Mouse (Mus musculus) retina, postnatal 1 day (tissue): ENCODE measurements around the gene Serpinb1a.
"Not testable (repeated sequence)": the region's sequence is repeated elsewhere in the genome, so short reads cannot be mapped to it uniquely, and the experiment has no call there.

Source experiments
- DNase-seq: peaks from one replicate; pipeline ENCODE4 v3.0.0-alpha.2; 2012

The Serpinb1a gene

GRCm38 (mm10) chr13:32850668-32851404 is at the start of gene Serpinb1a:
TSS of gene Serpinb1a (minus strand) at chr13:32851185.
- no peak for DNase-seq

DNA sequence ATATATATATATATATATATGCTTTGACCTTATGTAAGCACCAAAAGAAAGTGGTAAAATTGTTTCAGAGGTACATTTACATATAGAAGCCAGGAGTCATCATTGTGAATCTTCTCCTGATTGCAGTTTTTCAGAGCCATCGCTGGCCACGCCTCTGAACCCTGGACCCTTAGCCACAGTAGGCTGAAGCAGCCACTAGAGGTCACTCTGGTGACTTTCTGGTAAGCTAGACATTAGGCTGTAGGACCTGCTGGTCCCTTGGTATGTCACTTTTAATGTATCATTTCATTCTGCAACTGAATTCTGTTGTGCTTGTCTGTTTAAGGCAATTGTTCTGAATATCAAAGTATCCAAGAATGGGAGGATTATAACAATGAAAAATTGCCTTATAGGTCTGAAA is 49.7 kb upstream of the Serpinb1a start:
- DNase-seq, result peak; percentile 47

DNA sequence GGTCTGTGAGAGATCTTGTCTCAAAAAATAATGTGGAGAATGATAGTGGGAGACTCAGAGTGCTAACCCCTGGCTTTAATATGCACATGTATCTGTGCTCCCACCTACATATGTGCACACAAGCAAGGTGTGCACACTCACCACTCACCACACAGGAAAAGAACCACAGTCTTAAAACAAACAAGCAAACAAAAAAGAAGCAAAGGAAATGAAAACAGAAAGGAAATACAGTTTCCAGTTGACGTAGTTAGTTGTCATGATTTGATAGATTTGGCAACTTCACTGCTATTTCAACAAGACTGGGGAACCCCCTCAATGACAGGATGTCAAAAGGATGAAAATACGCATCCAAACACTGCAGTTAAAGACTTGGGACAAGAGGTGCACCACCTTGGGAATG is 48.1 kb upstream of the Serpinb1a start:
- DNase-seq, result not testable (repeated sequence)

- DNase-seq, result no peak
Measured at GRCm38 (mm10) chr13:32898111-32898510, 47.1 kb upstream of the Serpinb1a start, which contains the start of gene Serpinb1c. TSS of gene Serpinb1c (minus strand) at chr13:32898211.

DNA sequence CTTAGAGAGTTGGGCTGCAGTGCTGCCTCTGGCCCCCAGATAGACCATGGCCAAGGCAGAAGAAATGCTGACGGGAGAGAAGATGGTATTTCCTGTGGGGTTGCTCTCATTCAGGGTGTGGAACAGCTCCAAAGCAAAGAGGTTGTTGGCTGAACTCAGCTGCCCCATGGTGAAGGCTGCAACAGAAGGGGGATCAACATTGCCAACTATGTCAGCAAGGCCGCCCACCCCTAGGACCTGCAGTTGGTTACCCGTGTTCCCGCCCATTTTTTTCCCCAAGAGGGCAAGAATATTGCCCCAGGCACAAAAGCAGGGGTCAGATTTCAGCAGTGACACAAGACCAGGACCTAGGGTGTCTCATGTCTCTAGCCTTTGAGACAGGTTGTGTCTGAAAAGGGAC is 45.9 kb upstream of the Serpinb1a start:
- no peak for DNase-seq

DNA sequence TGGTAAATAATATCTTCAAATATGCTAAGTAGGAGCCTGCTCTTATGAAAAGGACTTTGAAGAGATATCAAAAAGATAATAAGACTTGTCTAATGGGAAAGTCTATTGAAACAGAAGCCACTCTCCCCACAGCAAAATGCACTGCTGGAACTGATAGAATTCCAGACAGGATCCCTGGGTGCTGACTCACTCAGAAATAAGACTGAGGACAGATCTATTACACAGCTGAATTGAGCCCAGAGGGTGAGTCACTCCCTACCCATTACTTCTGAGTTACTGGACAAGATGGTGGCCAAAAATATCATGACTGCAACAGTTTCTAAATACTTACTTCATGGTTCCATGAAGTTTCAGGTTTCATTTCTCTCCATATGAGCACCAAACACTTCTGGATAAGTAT is 33.8 kb upstream of the Serpinb1a start:
- no peak for DNase-seq

GRCm38 (mm10) chr13:32873862-32874261 is 22.9 kb upstream of the Serpinb1a start:
- DNase-seq, result no peak

DNA sequence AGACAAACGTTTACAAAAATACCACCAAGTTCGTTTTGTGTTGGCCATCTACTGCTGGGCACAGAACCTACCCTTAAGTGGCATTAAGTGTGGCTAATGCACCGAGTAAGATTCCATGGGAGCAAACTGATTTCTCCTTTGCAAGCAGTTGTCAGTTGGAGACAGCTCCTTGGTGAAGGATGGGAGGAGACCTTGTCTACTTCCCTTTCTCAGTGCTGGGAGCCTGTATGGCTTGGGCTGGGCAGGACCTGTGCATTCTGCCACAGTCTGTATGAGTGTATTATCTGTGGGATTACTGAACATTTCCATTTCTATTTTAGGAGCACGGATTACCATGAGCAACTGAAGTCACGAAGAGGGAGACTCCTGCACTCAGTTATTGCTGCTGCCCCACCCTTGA is 17.9 kb upstream of the Serpinb1a start:
- no peak for DNase-seq

DNA sequence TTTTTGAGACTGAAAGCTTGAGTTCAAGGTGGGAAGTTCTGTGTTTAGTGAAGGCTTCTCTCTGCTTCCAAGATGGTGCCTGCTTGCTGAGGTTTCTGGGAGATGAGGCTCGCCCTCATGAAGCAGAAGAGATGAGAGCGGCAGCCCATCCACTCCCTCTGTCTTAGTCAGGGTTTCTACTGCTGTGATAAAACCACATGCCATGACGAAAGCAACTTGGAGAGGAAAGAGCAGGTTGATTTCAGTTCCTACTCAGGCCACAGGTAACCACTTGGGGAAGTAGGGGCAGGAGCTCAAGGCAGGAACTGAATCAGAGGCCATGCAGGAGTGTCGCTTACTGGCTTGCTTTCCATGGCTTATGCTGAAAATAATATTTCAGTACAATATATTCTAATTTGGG is 17.2 kb upstream of the Serpinb1a start:
- DNase-seq, result not testable (repeated sequence)

DNA sequence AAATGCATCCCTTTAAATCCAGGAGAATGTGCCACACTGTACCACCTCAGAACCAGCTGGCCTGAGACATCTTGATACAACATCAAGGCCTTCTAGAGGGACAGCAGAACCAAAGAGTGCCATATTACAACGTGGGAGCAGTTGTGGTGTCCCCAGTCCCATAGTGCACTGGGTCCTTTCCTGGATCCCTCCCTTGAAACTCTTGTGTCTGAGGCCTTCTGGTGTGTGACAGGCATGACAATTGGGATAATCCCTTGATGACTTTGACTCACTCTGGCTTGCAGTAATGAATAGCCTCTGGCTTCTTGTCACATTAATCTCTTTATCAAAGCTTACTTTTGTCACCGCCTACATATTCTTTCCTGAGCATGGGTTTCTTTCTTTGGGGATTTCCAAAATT is 16.0 kb upstream of the Serpinb1a start:
- peak; percentile 23 for DNase-seq

GRCm38 (mm10) chr13:32866484-32866883 is 15.5 kb upstream of the Serpinb1a start:
- DNase-seq, result peak; percentile 75

DNA sequence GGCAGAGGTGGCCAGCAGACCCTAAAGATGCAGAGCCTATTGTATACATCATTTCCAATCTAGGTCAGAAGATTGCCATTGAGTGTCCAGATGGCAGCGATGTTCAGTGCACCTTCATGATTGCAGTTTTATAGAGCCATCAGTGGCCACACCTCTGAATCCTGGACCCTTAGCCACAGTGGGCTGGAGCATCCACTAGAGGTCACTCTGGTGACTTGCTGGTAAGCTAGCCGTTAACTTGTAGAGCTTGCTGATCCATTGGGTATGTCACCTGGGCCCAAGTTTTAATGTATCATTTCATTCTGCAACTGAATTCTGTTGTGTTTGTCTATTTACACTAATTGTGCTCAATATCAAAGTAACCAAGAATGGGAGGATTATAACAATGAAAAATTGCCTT is 14.6 kb upstream of the Serpinb1a start:
- DNase-seq, result no peak

DNA sequence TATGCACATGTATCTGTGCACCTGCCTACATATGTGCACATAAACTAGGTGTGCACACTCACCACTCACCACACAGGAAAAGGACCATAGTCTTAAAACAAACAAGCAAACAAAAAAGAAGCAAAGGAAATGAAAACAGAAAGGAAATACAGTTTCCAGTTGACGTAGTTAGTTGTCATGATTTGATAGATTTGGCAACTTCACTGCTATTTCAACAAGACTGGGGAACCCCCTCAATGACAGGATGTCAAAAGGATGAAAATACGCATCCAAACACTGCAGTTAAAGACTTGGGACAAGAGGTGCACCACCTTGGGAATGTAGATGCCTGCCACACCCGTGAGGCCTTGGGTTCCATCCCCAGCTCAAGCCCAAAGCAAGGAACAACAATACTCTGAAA is 13.5 kb upstream of the Serpinb1a start:
- DNase-seq, result not testable (repeated sequence)

DNA sequence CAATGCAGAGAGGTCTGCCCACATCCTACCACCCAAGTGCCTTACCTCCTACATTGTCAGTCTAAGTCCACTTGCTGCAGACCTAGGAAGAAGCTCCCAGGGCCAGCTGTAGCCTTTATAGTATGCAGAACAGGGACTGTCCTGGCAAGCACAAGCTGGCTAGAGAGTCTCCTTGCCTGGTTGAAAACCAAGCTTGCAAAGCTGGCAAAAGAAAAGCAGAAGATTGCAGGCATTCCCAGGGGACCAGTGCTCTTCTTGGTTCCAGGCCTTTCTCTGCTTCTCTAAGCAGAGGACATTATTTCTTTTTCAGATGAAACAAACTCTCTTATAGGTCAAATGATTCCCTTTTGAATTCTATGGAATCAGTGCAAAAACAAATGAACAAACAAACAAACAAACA is 12.5 kb upstream of the Serpinb1a start:
- no peak for DNase-seq

DNA sequence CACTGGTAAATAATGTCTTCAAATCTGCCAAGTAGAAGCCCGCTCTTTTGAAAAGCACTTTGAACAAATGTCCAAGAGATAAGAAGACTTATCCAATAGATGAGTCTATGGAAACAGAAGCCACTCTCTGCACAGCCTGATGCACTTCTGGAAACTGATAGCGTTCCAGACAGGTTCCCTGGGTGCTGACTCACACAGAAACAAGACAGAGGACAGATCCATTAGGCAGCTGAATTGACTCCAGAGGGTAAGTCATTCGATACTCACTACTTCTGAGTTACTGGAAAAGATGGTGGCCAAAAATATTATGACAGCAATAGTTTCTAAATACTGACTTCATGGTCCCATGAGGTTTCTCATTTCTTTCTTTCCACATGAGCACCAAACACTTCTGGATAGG is 9.8 kb upstream of the Serpinb1a start:
- DNase-seq, result no peak

GRCm38 (mm10) chr13:32853073-32853472 is 2.1 kb upstream of the Serpinb1a start:
- peak; percentile 34 for DNase-seq

DNA sequence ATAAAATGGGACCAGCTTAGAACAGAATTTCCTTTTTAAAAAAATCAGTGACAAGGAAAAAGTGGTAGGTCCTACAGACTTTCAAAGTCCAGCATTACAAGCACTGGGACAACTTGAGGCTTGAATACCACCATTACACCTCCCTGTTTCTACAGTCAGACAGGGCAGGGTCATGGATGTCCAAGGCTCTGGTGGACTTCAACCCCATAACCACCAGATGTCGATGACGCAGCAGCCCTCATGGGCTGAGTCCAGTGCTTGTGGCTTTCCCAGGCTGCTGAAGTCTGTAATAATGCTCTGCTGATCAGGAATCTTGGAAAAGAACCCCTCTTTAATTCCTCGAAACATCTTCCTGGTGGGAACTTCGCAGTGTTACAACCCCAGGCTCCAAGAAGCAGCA is 1.6 kb upstream of the Serpinb1a start:
- DNase-seq, result no peak

DNA sequence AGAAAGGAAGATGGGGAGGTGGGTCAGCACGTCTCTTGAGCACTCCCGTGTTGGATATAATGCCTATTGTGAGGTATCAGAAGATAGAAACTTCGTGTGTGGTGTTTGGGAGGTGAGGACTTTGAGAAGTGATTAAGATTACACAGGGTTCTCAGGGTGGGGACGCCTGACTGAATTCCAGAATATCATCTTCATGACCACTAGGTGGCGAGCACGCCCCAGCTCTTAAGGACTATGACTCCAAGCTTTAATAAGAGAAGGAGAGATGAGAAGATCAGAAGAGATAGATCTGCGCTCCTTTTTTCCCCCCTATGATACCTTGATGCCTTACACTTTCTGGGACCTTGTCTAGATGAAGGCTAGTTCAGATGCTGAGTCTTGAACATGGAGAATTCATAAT is 982 bp upstream of the Serpinb1a start:
- DNase-seq, result peak; percentile 71

DNA sequence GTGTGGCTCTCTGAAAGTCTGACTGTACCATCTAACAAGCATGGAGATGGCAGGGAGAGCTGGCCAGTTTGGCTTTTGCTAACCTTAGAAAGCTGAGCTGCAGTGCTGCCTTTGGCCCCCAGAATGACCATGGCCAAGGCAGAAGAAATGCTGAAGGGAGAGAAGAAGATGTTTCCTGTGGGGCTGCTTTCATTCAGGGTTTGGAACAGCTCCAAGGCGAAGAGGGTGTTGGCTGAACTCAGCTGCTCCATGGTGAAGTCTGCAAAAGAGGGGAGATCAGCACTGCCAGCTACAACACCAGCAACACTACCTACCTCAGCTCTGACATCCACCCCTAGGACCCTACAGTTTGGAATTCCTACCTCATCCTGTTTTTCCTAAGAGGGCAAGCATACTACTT is 829 bp downstream of the Serpinb1a start:
- DNase-seq, result no peak

DNA sequence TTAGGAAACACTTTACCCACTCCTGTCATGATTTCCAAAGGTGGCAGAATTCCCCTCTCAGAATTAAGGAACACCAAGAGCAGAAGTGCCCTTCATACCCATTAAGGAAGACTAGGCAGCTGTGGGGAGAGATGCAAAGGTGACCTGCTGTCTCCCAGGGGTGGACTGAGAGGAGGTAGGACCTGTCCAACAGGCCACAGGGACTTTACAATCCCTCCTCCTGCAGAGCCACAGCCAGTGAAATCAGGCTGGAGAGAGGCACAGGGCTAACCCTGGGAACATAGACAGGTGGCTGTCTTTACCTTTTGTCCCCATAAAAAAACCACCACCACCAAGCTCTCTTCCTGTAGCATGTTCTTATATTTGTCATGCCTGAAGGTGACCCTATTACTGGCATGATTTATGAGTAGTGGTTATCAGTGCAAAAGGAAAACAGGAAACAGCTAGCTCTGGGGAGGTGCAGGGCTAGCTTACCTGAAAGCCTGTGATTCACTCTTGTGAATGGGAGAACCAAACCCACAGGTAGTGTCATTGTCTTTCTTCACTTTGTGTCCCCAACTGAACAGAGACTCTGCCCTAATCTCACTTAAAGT is 1.4 kb downstream of the Serpinb1a start:
- no peak for DNase-seq

DNA sequence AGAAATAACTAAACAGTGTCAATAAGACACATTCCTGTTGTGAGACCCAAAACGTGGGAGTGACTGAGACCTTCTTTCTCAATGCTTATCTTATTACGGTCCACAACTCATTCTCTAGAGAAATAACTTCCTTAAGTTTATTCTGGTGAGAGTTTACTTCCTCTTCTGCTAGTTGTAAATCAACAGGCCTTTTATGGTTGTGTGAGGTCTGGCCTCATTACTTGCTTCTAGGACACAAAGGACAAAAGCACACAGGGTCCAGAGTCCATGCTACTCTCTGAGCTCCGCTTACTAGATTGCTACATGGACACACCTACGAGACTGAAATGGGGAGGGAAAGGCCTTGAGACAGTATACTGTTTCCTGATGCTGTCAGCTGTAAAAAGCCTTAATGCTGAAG is 1.9 kb downstream of the Serpinb1a start:
- DNase-seq, result no peak

GRCm38 (mm10) chr13:32846221-32846620 is 4.8 kb downstream of the Serpinb1a start:
- DNase-seq, result no peak

- no peak for DNase-seq
Measured at GRCm38 (mm10) chr13:32841349-32841748, 9.6 kb downstream of the Serpinb1a start.

- no peak for DNase-seq
Measured at GRCm38 (mm10) chr13:32839314-32839713, 11.7 kb downstream of the Serpinb1a start.

DNA sequence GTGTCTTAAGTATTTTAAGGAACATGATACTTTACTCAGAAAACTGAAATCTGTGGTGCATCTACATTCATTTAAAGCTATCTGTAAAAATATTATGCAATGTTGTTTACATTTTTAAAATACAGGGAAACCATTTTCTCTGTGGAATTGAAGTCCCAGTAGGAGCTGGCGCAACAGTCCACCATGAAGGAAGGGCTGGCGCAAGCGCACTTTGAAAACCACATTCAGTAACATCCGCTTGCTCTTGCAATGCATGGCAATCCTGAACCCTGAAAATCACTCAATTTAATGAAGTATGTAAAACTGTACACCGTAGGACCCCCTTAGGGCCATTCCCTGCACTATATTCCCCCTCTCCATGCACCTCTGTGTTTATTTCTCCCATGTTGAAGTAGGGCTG is 16.5 kb downstream of the Serpinb1a start:
- no peak for DNase-seq
